Mouse (Mus musculus): Measurements from ENCODE around the gene Fibcd1.

DNA sequence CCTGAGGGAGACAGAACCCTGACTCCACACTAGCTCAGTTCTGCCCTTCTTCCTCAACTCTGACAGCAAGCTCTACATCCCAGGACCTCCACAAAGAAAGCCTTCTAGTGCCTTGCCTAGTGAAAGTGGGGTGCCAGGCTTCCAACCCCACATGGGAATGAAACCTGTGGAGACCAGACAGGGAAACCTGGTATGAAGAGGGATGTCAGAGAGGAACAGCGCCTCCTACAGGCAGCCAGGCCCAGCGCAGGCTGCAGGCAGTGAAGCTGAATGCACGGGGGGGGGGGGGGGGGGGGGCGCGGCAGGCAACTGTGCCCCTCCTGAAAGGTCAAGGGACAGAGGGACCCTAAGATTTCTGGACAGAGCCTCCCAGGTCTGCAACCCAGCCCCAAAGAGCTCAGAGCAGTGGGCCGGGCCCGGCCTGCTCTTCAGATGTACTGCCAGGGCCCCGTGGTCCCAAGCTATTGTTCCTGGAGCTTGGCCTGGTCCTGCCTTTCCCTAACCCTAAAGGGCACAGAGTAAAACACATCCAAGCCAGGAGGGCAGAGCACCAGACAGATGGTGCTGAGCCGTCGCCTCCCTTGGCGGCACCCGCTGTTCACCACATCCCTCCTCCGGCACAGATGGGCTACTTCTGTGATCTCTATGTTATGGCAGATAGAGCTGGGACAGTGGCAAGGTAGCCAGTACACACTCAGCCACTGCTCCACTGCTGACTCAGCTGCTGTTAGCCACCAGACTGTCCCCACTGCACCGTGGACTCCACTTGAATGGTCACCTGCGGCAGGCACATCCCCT is 21.7 kb downstream of the Fibcd1 start:
- peak; percentile 69; the same call in 1 of the 2 replicates for TF ChIP-seq CTCF (IDR thresholded peaks at IDR 0.05; ENCODE audit: borderline replicate concordance, insufficient read depth, low read length)
- no peak for TF ChIP-seq POLR2A (IDR thresholded peaks at IDR 0.05; ENCODE audit: low read depth, low read length)

Measured in embryonic fibroblast, embryonic 13.5 days (primary cell).